Mouse (Mus musculus) E14TG2a.4 (cell line): ENCODE measurements around the gene D130043K22Rik.

ENCODE experiments used
- CTCF ChIP-seq: conservative IDR thresholded peaks from 2 replicates; pipeline ENCODE4 v1.5.1; 2014; ENCODE audit warnings: low read length
- NANOG ChIP-seq: IDR thresholded peaks from 2 replicates; pipeline ENCODE4 v1.6.1; 2014; ENCODE audit warnings: borderline replicate concordance, low read length, mixed read lengths
- POU5F1 ChIP-seq: IDR thresholded peaks from 2 replicates; pipeline ENCODE4 v1.6.1; 2014; ENCODE audit warnings: low read length, borderline replicate concordance

- TF ChIP-seq CTCF = no peak
- no peak for TF ChIP-seq NANOG
- TF ChIP-seq POU5F1 = no peak
Observed at GRCm38 (mm10) chr13:24800674-24801307, 44.1 kb upstream of the D130043K22Rik start.
